Mouse (Mus musculus) bone marrow macrophage, adult 2 months (primary cell): ENCODE measurements around the gene Pacsin2.
"Not testable (repeated sequence)": the region's sequence is repeated elsewhere in the genome, so short reads cannot be mapped to it uniquely, and the experiment has no call there.

Source experiments
- CTCF ChIP-seq: IDR thresholded peaks from 2 replicates; pipeline ENCODE4 v1.5.1; 2012; ENCODE audit warnings: low read depth, mild to moderate bottlenecking, low read length, moderate library complexity
- POLR2A ChIP-seq: IDR thresholded peaks from 2 replicates; pipeline ENCODE4 v1.6.1; 2012; ENCODE audit warnings: mild to moderate bottlenecking, low read depth, low read length, borderline replicate concordance

DNA sequence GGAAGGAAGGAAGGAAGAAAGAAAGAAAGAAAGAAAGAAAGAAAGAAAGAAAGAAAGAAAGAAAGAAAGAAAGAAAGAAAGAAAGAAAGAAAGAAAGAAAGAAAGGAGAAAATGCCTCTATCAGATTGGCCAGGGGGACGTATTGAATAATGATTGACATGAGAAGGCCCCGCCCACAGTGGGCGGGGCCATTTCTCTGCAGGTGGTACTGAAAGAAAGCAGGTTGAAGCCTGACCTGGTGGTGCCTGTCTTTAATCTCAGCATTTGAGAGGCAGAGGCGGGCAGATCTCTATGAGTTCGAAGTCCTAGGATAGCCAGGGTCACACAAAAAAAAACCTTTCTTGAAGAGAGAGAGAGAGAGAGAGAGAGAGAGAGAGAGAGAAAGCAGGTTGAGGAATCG lies 37.1 kb upstream of the Pacsin2 start:
- TF ChIP-seq CTCF, POLR2A: not testable (repeated sequence)
